20 mouse cellular contexts compared by ENCODE assay signal in genomic region chr2:71730623-71731612, GRCm38 (mm10). TPM values are rescaled to one million over a fixed set of nuclear protein-coding genes. Genes with fewer than 3 reads are reported as not detected.
DNase-seq lines count a peak whose midpoint lies in the region; ATAC-seq lines count a peak whose summit lies in the region.
"Had no signal": no experiment of that assay in that cellular context is flagged by ENCODE, and none has a peak within 500 bp of the region (broad histone marks: within the 10 kb centered on the region; RNA-seq: fewer than 3 reads in every experiment).

No protein-coding gene starts in this region.

- WGBS in heart, embryonic 10.5 days = 78% methylated on average over 20 of the region's 20 CpGs

- no peaks in the 10 kb centered on the region for H3K9me3 ChIP-seq in heart, embryonic 10.5 days
- H3K9me3 ChIP-seq: embryonic facial prominence, embryonic 12.5 days; hindbrain, embryonic 13.5 days; liver, embryonic 12.5 days; midbrain, embryonic 13.5 days had no signal

- no peak for ATAC-seq in inflammation-experienced regulatory T-cells, adult 6 months
- ATAC-seq: CD4-positive, CD25-positive, alpha-beta regulatory T cell, adult 4 months; forebrain, embryonic 16.5 days; liver, embryonic 12.5 days; midbrain, embryonic 13.5 days had no signal

- H3K4me1 ChIP-seq in heart, embryonic 10.5 days = peaks cover 53% of the 10 kb centered on the region
- H3K4me1 ChIP-seq: hindbrain, embryonic 13.5 days; liver, embryonic 12.5 days; midbrain, embryonic 13.5 days had no signal

- H3K36me3 ChIP-seq in heart, embryonic 10.5 days = no peaks in the 10 kb centered on the region
- H3K36me3 ChIP-seq: embryonic facial prominence, embryonic 12.5 days; hindbrain, embryonic 13.5 days; liver, embryonic 12.5 days; midbrain, embryonic 13.5 days had no signal

- DNase-seq in heart, embryonic 10.5 days (ENCODE audit: low spot score) = no peak
- no peak for DNase-seq in heart, postnatal 36 days
- DNase-seq in right cerebral cortex, adult 18-20 months = peak; percentile 17
- no peak for DNase-seq in right cerebral cortex, postnatal 14 days
- DNase-seq in Muller cell, postnatal 12 days (ENCODE audit: inconsistent ontology term) = peak; percentile 4
- DNase-seq in brain, adult 2 months (ENCODE audit: low read depth, low spot score) = peak; percentile 37
- no peak for DNase-seq in embryo, embryonic 10.5 days (ENCODE audit: low spot score)
- DNase-seq: cerebellum, adult 11 months; kidney, adult 11 months; kidney, postnatal 36 days; lung, embryonic 14.5 days; thymus, adult 2 months had no signal

- no peak overlapping the region for H3K4me3 ChIP-seq in heart, embryonic 10.5 days
- H3K4me3 ChIP-seq: embryonic facial prominence, embryonic 12.5 days; hindbrain, embryonic 13.5 days; liver, embryonic 12.5 days; midbrain, embryonic 13.5 days had no signal

- H3K27me3 ChIP-seq in heart, embryonic 10.5 days (ENCODE audit: insufficient read depth, poor library complexity, severe bottlenecking) = no peaks in the 10 kb centered on the region
- H3K27me3 ChIP-seq: embryonic facial prominence, embryonic 12.5 days; hindbrain, embryonic 13.5 days; liver, embryonic 12.5 days; midbrain, embryonic 13.5 days had no signal

- intact Hi-C loops in heart, postnatal 36 days (cut with DNase I) = no loop called here

- H3K27ac ChIP-seq in heart, embryonic 10.5 days = peak overlapping the region; percentile 7; the same call in 1 of the 2 replicates
- H3K27ac ChIP-seq: embryonic facial prominence, embryonic 12.5 days; hindbrain, embryonic 13.5 days; liver, embryonic 12.5 days; macrophage; midbrain, embryonic 13.5 days had no signal

RNA-seq across cellular contexts. Expression of gene Itga6, which starts 14.5 kb away (rescaled TPM):
- polyA plus RNA-seq in heart, embryonic 10.5 days (2016; fragmentation: Nextera tagmentation; extraction: Ambion mirVana) = 93.7 and 111 TPM in 2 replicates
- total RNA-seq in heart, postnatal 36 days (2021) = 10 to 100 TPM; 44.4 to 61.9 TPM
- 10 to 100 TPM; 23.9 to 54.9 (median 42.7) TPM for polyA plus RNA-seq in inflammation-experienced regulatory T-cells, adult 6 months (2017; shearing (Covaris generic))

Comparison
In these comparisons a context has a peak if more than half of its experiments do, and no peak if none do; other contexts are left out.
1. DNase-seq: peak in right cerebral cortex, adult 18-20 months (single experiment), Muller cell, postnatal 12 days (single experiment) and brain, adult 2 months (single experiment); none in heart, embryonic 10.5 days (single experiment), heart, postnatal 36 days (0 of 2), right cerebral cortex, postnatal 14 days (single experiment) and embryo, embryonic 10.5 days (single experiment).